Mouse (Mus musculus) neutrophil, adult 65 days (primary cell): Measurements from ENCODE around the gene Tst. TPM values are rescaled to one million over a fixed set of nuclear protein-coding genes. Genes with fewer than 3 reads are reported as not detected.

Experiments used
- total RNA-seq: library from RNA; stranded (reverse); gene quantifications from 2 replicates; pipeline ENCODE4 v1.2.4, GENCODE M21; 2023

Gene Tst
- total RNA-seq, result 19.2 and 23.1 TPM in 2 replicates

DNA sequence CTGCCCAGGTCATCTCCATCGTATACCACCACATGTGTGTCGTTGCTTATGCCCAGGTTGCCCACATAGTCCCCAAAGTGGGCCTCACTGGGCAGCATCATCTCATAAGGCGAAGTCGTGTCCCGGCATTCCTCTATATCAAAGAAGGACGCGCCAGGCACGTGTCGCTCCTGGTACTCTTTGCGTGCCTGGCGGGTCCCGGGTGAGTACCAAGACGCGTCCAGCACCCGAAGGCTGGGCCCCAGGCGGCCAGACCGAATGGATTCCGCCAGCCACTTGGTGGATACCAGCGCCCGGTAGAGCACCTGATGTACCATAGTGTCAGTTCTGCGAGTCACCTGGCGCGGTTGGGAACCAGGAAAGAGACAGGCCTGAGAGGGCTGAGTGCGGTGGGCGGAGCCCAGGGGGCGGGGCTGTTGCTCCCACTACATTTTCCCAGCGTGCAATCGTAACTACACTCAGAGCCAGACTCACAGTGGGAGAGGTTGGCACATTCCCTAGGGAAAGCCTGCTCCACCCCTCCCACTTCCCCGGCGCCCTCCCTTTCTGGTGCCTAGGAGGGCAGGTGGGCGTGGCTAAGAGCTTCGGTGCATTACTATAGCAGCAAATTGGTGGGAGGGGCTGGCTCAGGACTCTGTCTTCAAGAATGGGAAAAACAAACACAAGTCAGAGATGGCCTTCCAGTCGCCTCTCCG lies at the start of gene Tst:
Gene Tst (minus strand): TSS at position 391 of the 695 bp plus-strand sequence.

DNA sequence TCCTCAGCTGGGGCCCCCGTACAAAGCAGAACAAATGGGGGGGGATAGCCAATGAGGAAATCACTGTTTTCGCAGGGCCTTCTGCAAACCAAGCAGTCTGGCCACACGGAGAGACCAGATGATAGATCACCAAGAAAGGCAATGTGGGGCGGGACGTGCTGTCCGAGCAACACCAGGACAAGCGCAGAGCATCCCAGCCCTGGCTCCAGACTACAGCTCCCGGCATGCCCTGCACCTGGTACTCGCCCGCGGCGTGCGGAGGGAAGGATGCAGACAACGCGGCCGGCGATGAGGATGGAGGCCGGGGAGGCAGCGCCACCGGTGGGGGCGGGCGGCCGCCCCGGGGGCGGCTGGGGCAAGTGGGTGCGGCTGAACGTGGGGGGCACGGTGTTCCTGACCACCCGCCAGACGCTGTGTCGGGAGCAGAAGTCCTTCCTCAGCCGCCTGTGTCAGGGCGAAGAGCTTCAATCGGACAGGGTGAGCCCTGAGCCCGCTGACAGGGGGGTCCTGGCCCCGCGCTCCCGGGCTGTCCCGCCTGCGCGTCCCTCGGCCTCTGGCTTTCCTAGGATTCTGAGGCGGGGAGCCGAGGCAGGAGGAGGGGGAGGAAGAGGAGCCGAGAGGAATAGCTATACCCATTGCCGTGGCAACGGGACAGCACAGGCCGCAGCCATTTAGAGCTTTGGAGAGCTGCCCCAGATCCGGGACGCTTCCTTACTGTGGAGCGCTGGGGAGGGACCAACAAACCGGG lies 22.9 kb upstream of the Tst start, which contains the start of gene Kctd17:
Gene Kctd17 (plus strand): TSS at position 174 of the 748 bp plus-strand sequence.

DNA sequence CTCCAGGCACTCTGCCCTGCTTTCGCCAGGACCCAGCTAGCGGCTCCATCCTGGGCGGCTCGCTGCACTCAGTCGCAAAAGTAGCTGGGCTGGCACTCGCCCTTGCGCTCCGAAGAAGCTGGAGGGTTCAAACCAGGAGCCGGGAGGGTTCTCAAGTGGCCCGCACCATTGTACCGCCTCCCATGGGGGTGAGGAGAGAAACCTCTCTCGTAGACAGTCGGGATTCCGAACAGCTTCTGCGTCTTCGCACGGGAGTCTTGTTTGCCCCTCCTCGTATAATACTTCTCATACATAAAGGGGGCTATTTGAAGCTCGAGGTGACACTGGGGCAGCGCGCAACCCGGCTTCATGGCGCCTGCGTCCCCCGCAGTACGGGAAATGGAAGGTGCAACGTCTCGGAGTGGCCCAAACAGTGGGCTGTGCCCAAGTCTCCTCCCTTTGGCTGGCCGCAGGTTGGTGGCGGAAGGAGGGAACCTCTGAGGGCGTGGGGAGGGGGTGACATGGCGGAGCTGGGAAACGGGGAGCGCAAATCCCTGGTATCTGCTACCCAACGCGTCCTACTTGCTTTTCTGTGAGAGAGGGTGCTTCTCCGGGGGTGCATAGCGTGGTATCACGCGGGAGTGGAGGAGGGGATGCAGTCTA lies 707 bp upstream of the Tst start, which contains the start of gene Mpst:
Gene Mpst (plus strand): TSS at position 124 of the 642 bp plus-strand sequence.

DNA sequence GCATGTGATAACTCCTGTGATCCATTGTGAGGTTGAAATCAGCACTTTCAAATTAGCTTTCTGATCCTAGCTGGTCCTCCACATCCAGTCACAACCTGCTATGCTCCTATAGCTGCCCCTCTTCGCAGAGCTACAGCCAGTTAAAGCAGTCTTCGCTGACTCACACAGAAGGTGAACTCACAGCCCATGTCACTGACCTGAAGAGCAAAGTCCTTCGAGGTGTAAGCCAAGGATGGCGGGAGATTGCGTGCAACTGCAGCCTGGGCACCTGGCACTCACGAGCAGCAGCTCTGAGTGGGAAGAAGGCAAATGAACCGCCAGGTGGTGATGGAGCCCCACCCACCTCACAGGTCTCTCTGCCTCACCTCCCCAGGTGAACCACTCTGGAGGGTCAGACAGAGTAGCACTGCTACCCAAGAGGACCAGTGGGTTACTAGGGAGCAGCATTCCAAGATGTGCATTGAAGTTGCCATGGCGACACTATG lies 10.2 kb downstream of the Tst start, which contains the start of gene Tex33:
Gene Tex33 (minus strand): TSS at position 435 of the 485 bp plus-strand sequence.

Other genes starting within 250 kb of the Tst start
- 6.6 and 11.7 TPM in 2 replicates for gene Ift27, start 231.8 kb downstream of the Tst start, total RNA-seq
- not detected in 2 replicates for gene Pvalb, start 199.5 kb downstream of the Tst start, total RNA-seq
- 753 and 775 TPM in 2 replicates for gene Ncf4, start 161.1 kb downstream of the Tst start, total RNA-seq
- 26.7 and 28.6 TPM in 2 replicates for gene Csf2rb2, start 100.2 kb downstream of the Tst start, total RNA-seq
- 233 and 237 TPM in 2 replicates for gene Csf2rb, start 80.2 kb downstream of the Tst start, total RNA-seq
- not detected in 2 replicates for gene Tex33, start 10.0 kb downstream of the Tst start, total RNA-seq
- gene Mpst, start 509 bp upstream of the Tst start, total RNA-seq, result 29.4 and 30.6 TPM in 2 replicates
- 5.1 and 7.8 TPM in 2 replicates for gene Kctd17, start 22.7 kb upstream of the Tst start, total RNA-seq
- gene Tmprss6, start 62.7 kb upstream of the Tst start, total RNA-seq, result not detected in 2 replicates
- gene Il2rb, start 89.4 kb upstream of the Tst start, total RNA-seq, result 0.66 TPM in 1 of 2 replicates, not detected in the other
- 0.16 and 1.0 TPM in 2 replicates for gene C1qtnf6, start 125.5 kb upstream of the Tst start, total RNA-seq
- gene Sstr3, start 138.8 kb upstream of the Tst start, total RNA-seq, result not detected in 2 replicates
- 1,248 and 1,692 TPM in 2 replicates for gene Rac2, start 166.9 kb upstream of the Tst start, total RNA-seq
- gene Cyth4, start 191.1 kb upstream of the Tst start, total RNA-seq, result 179 and 199 TPM in 2 replicates